Mouse (Mus musculus): ENCODE measurements around the gene Tmem245. TPM values are rescaled to one million over a fixed set of nuclear protein-coding genes. Genes with fewer than 3 reads are reported as not detected.

Gene Tmem245
- total RNA-seq, 4 experiments from 2014 or later: 84.8 to 104 (median 93.0) TPM

DNA sequence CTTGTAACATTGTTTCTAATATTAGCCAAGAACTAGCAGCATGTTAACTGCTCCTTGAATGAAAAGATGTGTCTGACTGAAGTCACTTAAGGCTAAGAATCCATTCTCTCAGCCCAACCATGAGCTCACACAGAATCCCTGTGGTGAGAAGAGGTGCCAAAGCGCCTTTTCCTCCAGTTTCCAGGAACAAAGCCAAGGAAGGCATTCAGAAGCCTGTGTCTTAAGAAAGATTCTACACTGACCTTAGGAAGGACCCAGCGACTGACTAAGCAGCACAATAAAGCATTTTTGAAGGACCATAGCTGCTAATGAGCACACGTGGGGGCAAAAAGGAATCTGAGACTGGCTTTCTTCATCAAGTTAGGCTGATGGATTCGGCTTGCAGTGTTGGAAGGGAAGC is 81.3 kb downstream of the Tmem245 start:
- peak; percentile 31 for DNase-seq (ENCODE audit: low spot score)

GRCm38 (mm10) chr4:56865003-56865511 is 82.2 kb downstream of the Tmem245 start, which contains the start of gene Ctnnal1:
Ctnnal1 (minus strand) TSS chr4:56865188.
- DNase-seq (ENCODE audit: low spot score): peak; percentile 76

DNA sequence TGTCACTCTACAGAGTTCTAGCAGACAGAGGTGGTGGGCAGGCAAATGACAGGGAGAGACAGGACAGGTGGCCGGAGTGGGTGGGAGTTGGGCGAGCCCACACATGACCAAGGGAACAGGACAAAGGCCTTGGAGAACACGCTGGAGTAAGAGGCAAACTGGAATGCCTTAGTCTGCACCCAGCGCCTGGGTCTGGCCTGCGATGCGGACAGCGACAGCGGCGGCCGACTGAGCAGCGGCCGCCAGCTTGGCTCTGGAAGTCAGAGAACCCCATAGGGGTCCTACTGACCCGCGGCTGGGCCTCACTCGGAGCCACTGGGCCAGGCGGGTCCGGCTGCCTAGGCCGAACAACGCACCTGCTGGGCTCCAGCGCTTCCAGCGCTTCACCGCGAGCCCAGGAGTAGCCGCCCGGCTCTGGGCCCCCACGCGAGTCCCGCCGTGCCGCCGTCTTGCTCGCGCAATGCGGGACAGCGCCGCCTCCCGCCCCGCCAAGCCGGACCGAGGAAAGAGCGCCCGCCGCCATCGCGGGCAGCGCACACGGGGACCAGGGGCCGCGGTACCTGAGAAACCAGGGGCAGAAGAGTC is 82.7 kb downstream of the Tmem245 start:
- DNase-seq (ENCODE audit: low spot score): no peak

GRCm38 (mm10) chr4:56864016-56864415 is 83.2 kb downstream of the Tmem245 start:
- DNase-seq (ENCODE audit: low spot score): no peak

DNA sequence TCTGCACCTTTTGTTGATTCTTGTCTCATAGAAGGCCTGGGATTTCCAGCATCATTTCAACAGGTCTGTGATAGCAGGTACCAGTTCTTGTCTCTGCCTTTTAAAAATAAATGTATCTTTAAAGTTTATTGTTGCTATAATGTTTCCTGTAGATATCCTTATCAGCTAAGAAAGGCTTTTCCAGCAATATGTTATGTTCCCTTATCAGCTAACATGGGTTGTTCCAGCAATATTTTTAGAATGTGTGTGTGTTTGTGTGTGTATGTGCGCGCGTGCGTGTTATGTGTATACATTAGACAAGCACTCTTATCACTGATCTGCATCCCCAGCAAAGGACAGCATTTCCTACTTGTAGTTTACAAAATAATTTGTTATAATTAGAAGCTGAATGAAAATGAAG is 85.7 kb downstream of the Tmem245 start:
- no peak for DNase-seq (ENCODE audit: low spot score)

- DNase-seq (ENCODE audit: low spot score): no peak
Measured at GRCm38 (mm10) chr4:56858733-56859132, 88.5 kb downstream of the Tmem245 start.

DNA sequence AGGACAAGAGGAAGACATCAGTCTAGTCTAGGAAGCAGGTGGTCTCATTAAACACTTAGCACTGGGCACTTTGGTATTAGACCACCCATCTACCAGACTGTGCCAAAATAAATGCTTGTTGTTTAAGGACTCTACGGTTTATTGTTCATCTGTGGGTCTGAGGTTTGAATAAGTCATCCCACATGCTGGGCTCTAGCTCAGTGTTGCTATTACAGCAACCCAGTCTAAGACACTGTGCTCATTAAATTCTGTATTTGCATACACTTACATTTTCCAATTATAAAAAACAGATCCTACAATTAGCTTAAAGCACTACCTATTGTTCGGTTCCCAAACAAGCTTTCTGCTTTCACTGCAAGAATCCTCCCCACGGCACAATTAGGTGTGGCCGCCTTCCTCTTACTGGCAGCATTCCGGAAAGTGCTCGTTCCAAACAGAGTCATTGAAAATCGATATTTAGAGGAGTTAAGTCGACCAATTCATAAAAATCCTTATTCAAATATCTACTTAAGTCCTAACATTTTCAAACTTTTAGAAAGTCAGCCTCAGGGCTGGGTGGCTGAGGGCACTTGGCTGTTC is 90.8 kb downstream of the Tmem245 start:
- DNase-seq (ENCODE audit: low spot score): no peak

GRCm38 (mm10) chr4:56855935-56856334 is 91.3 kb downstream of the Tmem245 start:
- no peak for DNase-seq (ENCODE audit: low spot score)

GRCm38 (mm10) chr4:56850724-56851123 is 96.5 kb downstream of the Tmem245 start:
- no peak for DNase-seq (ENCODE audit: low spot score)

GRCm38 (mm10) chr4:56848044-56848443 is 99.2 kb downstream of the Tmem245 start:
- DNase-seq (ENCODE audit: low spot score): no peak

- DNase-seq (ENCODE audit: low spot score): no peak
Measured at GRCm38 (mm10) chr4:56847400-56847799, 99.8 kb downstream of the Tmem245 start.

DNA sequence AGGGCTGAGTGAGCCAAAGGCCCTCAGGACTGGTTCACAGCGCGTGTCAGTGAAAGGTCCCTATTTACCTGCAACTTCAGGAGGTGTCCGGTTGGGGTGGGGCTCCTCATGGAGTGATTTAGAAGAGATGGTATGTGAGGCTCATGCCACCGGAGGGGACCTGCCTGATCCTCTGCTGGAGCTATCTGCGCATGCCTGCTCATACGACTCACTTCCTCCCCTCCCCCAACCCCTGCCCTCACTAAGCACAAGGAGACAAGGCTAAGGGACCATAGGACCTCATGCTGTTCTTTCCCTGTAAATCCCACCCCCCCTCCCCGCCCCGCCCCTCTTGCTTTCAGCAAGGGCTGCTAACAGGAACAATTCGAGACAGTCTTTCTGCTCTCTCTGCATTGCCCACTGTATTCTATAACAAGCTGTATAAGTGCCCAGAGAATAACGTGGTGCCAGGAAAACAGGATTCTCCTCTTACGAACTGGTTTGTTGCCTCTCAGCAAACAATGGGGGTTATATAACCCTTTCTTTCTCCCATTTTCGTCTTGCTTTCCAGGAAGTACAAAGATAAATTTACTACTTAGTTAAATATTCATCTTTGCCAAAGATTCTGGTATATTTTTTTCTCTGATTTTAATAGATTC is 101.2 kb downstream of the Tmem245 start:
- no peak for DNase-seq (ENCODE audit: low spot score)

DNA sequence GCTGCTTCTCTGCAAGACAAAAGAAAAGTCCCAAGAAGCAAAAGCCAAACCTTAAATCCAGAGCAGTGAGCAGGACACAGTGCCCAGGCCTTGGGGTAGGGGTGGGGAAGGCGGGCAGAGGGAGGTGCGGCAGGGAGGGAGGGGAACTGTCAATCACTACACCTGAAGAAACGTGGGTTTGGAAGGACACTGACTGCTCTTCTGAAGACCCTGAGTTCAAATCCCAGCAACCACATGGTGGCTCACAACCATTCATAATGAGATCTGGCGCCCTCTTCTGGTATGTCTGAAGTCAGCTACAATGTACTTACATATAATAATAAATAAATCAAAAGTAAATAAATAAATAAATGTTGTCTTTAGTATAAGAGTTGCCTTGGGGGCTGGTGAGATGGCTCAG is 102.3 kb downstream of the Tmem245 start:
- DNase-seq (ENCODE audit: low spot score): no peak

GRCm38 (mm10) chr4:56843963-56844362 is 103.3 kb downstream of the Tmem245 start:
- no peak for DNase-seq (ENCODE audit: low spot score)

- no peak for DNase-seq (ENCODE audit: low spot score)
Measured at GRCm38 (mm10) chr4:56842501-56842900, 104.7 kb downstream of the Tmem245 start.

DNA sequence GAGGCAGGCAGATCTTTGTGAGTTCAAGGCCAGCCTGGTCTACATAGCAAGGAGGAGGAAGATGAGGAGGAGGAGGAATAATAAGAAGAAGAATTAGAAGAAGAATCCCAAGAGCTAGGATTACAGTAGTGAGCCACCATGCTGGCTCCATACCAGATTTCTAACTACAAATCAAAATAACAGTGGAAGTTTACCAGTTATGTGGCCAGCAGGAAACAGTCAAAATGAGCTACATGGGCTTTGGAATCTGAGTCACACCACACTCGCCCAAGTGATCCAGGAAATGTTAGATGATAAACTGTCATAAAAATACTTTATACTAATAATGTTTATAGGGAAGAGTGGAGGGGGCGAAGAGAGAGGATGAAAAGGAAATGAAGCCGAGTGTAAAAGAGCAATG is 106.9 kb downstream of the Tmem245 start:
- no peak for DNase-seq (ENCODE audit: low spot score)

- DNase-seq (ENCODE audit: low spot score): no peak
Measured at GRCm38 (mm10) chr4:56837661-56838060, 109.6 kb downstream of the Tmem245 start.

- no peak for DNase-seq (ENCODE audit: low spot score)
Measured at GRCm38 (mm10) chr4:56831998-56832397, 115.2 kb downstream of the Tmem245 start.

DNA sequence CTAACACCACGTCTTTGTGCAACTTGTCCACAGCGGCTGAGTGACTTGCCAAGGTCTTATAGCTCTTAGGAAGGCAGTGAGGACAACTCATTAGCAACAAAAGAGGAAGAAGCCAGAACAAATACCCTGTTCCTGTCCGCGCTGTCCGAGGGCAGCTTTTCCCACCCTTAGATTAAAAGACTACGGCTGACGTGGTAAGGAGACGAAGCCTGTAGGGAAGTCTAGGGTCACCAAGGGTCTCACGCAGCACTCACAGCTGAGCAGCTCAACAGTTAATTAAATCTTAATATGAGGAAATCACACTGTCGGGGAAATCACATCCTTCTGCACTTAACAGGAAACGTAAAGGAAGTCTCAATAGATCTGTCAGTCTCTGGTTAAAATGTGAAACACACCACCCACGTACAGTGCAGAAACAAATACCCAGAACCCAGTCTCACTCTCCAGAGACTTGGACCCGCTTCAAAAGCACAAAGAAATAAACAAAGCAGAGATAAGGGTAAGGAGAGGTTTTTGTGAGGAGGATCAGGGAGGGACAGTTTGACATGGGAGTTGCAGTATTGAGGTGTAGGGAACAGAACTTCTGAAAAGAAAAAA is 116.1 kb downstream of the Tmem245 start:
- no peak for DNase-seq (ENCODE audit: low spot score)

DNA sequence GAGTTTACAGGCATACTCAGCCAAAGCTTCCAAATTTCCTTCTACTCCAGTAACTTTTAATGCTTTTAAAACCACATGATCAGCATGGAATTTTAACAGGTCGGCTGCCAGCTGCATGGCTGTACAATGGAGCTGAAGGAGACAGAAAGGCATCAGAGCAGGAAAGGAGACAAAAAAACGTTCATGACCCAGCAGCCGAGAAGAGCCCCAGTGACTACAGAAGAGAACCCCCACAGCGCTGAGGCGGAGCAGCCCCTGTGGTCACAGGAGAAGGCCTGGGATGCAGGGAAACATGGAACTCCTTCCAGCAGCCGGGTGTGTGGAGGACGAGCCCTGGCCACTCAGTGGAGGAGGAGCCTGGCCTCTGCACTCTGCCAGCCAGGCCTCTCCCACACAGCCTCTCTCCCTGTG is 117.7 kb downstream of the Tmem245 start:
- no peak for DNase-seq (ENCODE audit: low spot score)

GRCm38 (mm10) chr4:56828932-56829331 is 118.3 kb downstream of the Tmem245 start:
- DNase-seq (ENCODE audit: low spot score): no peak

DNA sequence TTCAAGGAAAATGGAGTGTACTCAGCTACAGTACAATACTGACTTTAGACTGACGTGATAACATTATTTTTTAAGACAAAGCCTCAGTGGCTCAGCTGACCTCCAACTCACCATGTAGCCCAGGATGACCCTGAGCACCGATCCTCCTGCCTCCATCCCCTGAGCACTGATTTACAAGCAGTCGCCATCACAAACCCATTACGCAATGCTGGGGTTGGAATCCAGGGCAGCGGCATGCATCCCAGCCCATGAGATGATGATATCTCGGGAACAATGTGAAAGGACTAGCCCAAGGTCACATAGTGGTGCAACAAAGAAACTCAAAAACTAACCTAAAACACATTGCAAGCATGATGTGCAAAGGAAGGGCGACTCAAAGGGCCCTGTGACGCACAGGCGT is 123.0 kb downstream of the Tmem245 start:
- DNase-seq (ENCODE audit: low spot score): no peak
